8 mouse cellular contexts compared by ENCODE assay signal in genomic region chr6:101376511-101377166, GRCm38 (mm10). TPM values are rescaled to one million over a fixed set of nuclear protein-coding genes. Genes with fewer than 3 reads are reported as not detected.
DNase-seq lines count a peak whose midpoint lies in the region; ATAC-seq lines count a peak whose summit lies in the region.

No protein-coding gene starts in this region.

- 4% methylated on average over 10 of the region's 10 CpGs for WGBS in embryonic facial prominence, embryonic 14.5 days
- WGBS in hindbrain, embryonic 11.5 days: 3% methylated on average over 10 of the region's 10 CpGs
- 14% methylated on average over 10 of the region's 10 CpGs for WGBS in liver, embryonic 15.5 days (ENCODE audit: insufficient replicate concordance)

- peak overlapping the region; percentile 90 for H3K9ac ChIP-seq in embryonic facial prominence, embryonic 14.5 days (ENCODE audit: low read depth, low read length)
- peak overlapping the region; percentile 59 for H3K9ac ChIP-seq in hindbrain, embryonic 11.5 days (ENCODE audit: low read depth, low read length)
- no peak overlapping the region for H3K9ac ChIP-seq in liver, embryonic 15.5 days

- H3K9me3 ChIP-seq in embryonic facial prominence, embryonic 14.5 days (ENCODE audit: control insufficient read depth, low read length): no peaks in the 10 kb centered on the region
- no peaks in the 10 kb centered on the region for H3K9me3 ChIP-seq in hindbrain, embryonic 11.5 days (ENCODE audit: control insufficient read depth, low read length)
- no peaks in the 10 kb centered on the region for H3K9me3 ChIP-seq in liver, embryonic 15.5 days (replicated peaks)

- peaks cover 7% of the 10 kb centered on the region; the same call in 1 of the 2 replicates for H3K36me3 ChIP-seq in embryonic facial prominence, embryonic 14.5 days (ENCODE audit: control insufficient read depth, insufficient read depth, low read length)
- no peaks in the 10 kb centered on the region for H3K36me3 ChIP-seq in hindbrain, embryonic 11.5 days (ENCODE audit: control insufficient read depth, insufficient read depth, low read length)
- no peaks in the 10 kb centered on the region for H3K36me3 ChIP-seq in liver, embryonic 15.5 days (replicated peaks)

- H3K4me3 ChIP-seq in embryonic facial prominence, embryonic 14.5 days (ENCODE audit: low read depth, low read length): peak overlapping the region; percentile 75
- H3K4me3 ChIP-seq in hindbrain, embryonic 11.5 days (ENCODE audit: low read depth, low read length): peak overlapping the region; percentile 60
- H3K4me3 ChIP-seq in liver, embryonic 15.5 days (replicated peaks): peak overlapping the region; percentile 51

- no peaks in the 10 kb centered on the region for H3K27me3 ChIP-seq in embryonic facial prominence, embryonic 14.5 days (replicated peaks; ENCODE audit: control insufficient read depth, insufficient read depth, low read length)
- H3K27me3 ChIP-seq in hindbrain, embryonic 11.5 days (ENCODE audit: control insufficient read depth, insufficient read depth, low read length): no peaks in the 10 kb centered on the region; the same call in 1 of the 2 replicates
- H3K27me3 ChIP-seq in liver, embryonic 15.5 days: peaks cover 57% of the 10 kb centered on the region

- peak; percentile 61 for DNase-seq in adrenal gland, adult 2 months
- no peak for DNase-seq in adrenal gland, postnatal 4 days (ENCODE audit: low spot score in 2 of 2)
- DNase-seq in embryonic facial prominence, embryonic 14.5 days (ENCODE audit: low spot score): no peak
- DNase-seq in hindbrain, embryonic 11.5 days (ENCODE audit: low spot score): peak; percentile 46
- no peak for DNase-seq in urinary bladder, adult 2 months (ENCODE audit: low spot score)
- DNase-seq in MN1 (ENCODE audit: low spot score): no peak
- DNase-seq in urinary bladder, postnatal 14 days (ENCODE audit: low spot score): no peak

- ATAC-seq in embryonic facial prominence, embryonic 14.5 days (ENCODE audit: low read depth): no peak
- no peak for ATAC-seq in hindbrain, embryonic 11.5 days (ENCODE audit: low FRiP score)
- ATAC-seq in liver, embryonic 15.5 days (ENCODE audit: insufficient read depth): no peak

- H3K27ac ChIP-seq in embryonic facial prominence, embryonic 14.5 days (replicated peaks; ENCODE audit: low read depth, low read length): peak overlapping the region; percentile 93
- H3K27ac ChIP-seq in hindbrain, embryonic 11.5 days (ENCODE audit: low read depth, low read length): peak overlapping the region; percentile 73
- no peak overlapping the region for H3K27ac ChIP-seq in liver, embryonic 15.5 days (replicated peaks)

- peak overlapping the region; percentile 69 for H3K4me2 ChIP-seq in embryonic facial prominence, embryonic 14.5 days (ENCODE audit: low read depth, low read length)
- peak overlapping the region; percentile 99 for H3K4me2 ChIP-seq in hindbrain, embryonic 11.5 days (replicated peaks; ENCODE audit: low read depth, low read length)
- peak overlapping the region; percentile 64 for H3K4me2 ChIP-seq in liver, embryonic 15.5 days

- peaks cover 34% of the 10 kb centered on the region for H3K4me1 ChIP-seq in embryonic facial prominence, embryonic 14.5 days (ENCODE audit: control insufficient read depth, insufficient read depth, low read length)
- H3K4me1 ChIP-seq in hindbrain, embryonic 11.5 days (replicated peaks; ENCODE audit: control insufficient read depth, insufficient read depth, low read length): peaks cover 2% of the 10 kb centered on the region; the same call in 1 of the 2 replicates
- H3K4me1 ChIP-seq in liver, embryonic 15.5 days (replicated peaks): peaks cover 11% of the 10 kb centered on the region

RNA-seq across cellular contexts. Expression of gene Pdzrn3, which starts 1.1 kb away (rescaled TPM):
- total RNA-seq in adrenal gland, adult 2 months (2021): 10 to 100 TPM; 20.4 to 23.3 TPM
- 27.8 and 31.9 TPM in 2 replicates for polyA plus RNA-seq in adrenal gland, adult 2 months (2012; rRNA removed)
- total RNA-seq in adrenal gland, postnatal 4 days (2021): 10 to 100 TPM; 22.8 to 23.0 TPM
- polyA plus RNA-seq in embryonic facial prominence, embryonic 14.5 days (2014; fragmentation: Nextera tagmentation; extraction: Ambion mirVana): 15.1 and 16.6 TPM in 2 replicates
- polyA plus RNA-seq in hindbrain, embryonic 11.5 days (2014; fragmentation: Nextera tagmentation; extraction: Ambion mirVana): 20.5 and 23.9 TPM in 2 replicates
- 0.46 and 0.51 TPM in 2 replicates for polyA plus RNA-seq in liver, embryonic 15.5 days (2015; fragmentation: Nextera tagmentation; extraction: Ambion mirVana)
- 53.6 and 79.1 TPM in 2 replicates for polyA plus RNA-seq in urinary bladder, adult 2 months (2012; rRNA removed)

Comparison
In these comparisons a context has a peak if more than half of its experiments do, and no peak if none do; other contexts are left out.
1. DNase-seq: peak in adrenal gland, adult 2 months (single experiment) and hindbrain, embryonic 11.5 days (single experiment); none in adrenal gland, postnatal 4 days (0 of 2), embryonic facial prominence, embryonic 14.5 days (single experiment), urinary bladder, adult 2 months (single experiment), MN1 (single experiment) and urinary bladder, postnatal 14 days (single experiment).
2. RNA of gene Pdzrn3, which starts 1.1 kb away (polyA plus RNA-seq): 53.6 to 79.1 TPM in urinary bladder, adult 2 months, 27.8 to 31.9 TPM in adrenal gland, adult 2 months, 20.5 to 23.9 TPM in hindbrain, embryonic 11.5 days and 15.1 to 16.6 TPM in embryonic facial prominence, embryonic 14.5 days; 0.46 to 0.51 TPM in liver, embryonic 15.5 days; every median in the first group is over 10 times any median in the second.
3. Peak in every context shown above with its lines, with median percentiles within 50 percentile points of each other: H3K4me2 ChIP-seq and H3K4me3 ChIP-seq.